Mouse (Mus musculus) left cerebral cortex, postnatal 10 days (tissue): ENCODE results near the gene Rack1. TPM values are rescaled to one million over a fixed set of nuclear protein-coding genes. Genes with fewer than 3 reads are reported as not detected.

ENCODE experiments used
- DNase-seq, 2 experiments: peaks; one replicate each; pipeline ENCODE4 v3.0.0; 2021 to 2022; ENCODE audit warnings: low spot score in 2 of 2, mixed read lengths in 1 of 2; ENCODE audit errors: extremely low spot score in 1 of 2
- intact Hi-C: fragments of 180-260 bp; cut with DNase I; formaldehyde crosslinking; loops from one replicate; pipeline ENCODE4 v1.15.1; 2025
- total RNA-seq, 2 experiments: library from RNA; stranded (reverse); gene quantifications; 2 replicates each; pipeline ENCODE4 v1.2.3; 2021

Gene Rack1
- total RNA-seq, 2 experiments from 2014 or later = 345 to 360 TPM

DNA sequence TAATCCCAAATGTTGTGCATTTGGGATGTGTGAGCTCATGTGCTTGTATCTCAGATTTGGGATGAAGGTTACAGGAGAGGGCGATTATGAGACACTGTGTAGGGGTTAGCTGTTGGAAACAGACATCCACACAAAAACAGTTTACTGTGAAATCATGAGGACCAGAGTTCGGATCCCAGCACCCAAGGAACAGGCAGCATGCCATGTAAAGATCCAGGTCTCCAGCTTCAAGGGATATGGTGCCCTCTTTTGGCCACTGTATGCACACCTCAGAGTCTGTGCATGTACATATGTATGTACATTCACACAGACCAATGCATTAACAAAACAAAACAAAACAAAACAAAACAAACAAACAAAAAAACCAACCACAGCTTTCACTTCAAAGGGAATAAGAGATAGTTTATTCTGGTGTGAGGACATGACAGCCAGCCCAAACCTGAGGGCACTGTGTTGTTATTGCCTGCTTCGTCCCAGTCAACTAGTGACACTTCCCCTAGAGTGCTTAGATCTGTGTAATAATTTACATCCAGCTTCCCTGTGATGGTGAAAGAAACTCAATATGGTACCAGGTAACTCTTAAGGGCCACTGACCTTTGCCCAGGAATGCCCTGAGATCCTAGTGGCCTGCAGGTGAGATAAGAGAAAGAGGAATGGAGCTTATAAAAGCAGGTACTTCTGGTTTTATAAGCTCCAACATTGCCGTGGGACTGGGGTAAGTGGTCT, 51.3 kb downstream of the Rack1 start:
- intact Hi-C loops = no loop called here
- no peak for DNase-seq

DNA sequence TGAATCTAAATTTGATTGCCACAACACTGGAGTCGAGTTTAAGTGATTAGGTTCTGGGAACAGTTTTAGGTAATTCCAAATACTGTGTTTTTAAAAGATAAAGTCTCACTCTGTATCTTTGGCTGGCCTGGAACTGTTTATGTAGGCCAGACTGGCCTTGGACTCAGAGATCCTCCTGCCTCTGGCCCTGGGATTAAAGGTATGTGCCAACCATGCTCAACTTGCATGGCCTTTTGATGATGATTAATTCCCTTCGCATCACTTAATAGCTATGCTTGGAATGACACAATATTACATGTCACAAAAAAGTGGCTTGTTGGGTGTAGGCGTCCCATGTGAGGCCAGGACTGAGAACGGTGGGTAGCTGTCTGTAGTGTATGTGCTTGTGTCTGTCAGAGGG, 52.1 kb downstream of the Rack1 start:
- intact Hi-C loops = no loop called here
- DNase-seq = no peak

DNA sequence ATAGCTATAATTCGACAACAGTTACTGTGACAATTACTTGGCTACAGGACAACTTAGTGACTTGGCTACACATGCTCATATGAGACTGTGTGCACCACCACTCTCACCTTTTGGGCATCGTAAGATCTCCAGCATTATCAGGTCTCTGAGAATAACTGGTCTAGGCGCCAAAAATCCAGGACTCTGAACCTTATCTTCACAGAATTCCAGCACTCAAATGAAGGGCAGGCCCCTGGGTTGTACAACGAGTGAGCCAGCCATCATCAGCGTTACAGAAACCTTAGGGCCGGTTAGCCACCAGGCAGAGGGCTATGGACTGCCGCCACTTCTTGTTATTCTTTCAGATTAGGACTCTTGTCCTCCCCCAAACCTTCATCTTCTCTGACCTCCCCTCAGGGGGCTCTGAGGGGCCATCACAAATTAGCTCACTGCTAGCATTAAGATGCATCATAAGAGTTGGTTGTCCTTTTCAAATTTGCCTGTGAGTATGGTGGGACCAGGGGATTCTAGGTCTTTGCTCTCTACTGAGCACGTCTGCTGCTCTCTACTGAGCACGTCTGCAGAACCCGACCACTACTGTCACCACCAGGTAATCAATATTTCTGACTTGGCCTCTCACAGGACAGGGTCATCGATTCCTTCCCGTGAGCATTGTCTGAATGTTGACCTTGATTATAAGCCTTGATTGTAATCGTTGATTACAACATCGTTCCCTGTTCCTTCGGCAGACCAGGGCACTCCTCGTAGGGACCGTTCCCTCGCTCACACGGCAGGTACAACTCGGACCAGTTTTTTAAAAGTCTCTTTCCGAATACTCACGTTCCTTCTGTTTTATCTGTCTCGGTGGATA, 52.7 kb downstream of the Rack1 start:
- intact Hi-C loops = no loop called here
- DNase-seq = no peak

DNA sequence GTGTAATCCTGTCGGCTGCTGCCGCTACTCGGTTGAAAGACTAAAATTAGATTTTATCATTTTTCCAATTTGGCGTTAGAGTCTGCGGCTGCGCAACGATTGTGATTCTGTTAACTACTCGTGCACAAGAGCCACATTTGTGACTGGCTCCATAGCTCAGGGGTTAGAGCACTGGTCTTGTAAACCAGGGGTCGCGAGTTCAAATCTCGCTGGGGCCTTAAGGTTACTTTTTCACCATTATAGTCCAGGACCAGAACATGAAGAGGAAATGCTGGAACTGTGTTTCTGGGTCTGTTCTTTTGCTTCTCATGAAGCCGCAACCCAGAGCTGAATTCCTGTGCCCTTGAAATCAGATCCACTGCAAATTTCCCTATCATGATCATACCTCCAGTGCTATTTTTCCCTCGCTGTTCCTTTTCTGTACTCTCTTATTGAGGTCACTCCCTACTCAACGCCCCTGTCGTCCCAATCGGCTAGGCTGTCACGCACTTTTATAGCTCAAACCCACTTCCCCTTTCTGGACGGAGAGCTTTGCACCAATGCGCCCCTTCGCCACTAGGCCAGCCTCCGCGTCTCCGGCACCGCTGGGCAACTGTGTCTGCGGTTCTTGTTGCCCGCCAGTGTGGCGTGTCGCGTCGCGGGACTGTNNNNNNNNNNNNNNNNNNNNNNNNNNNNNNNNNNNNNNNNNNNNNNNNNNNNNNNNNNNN, 53.5 kb downstream of the Rack1 start:
- intact Hi-C loops = no loop called here

More for the DNA sequence above, 53.5 kb downstream of the Rack1 start:
- DNase-seq = peak; percentile 80 to 88

Other genes with a start within 250 kb of the Rack1 start
- gene Trim41, start 17.0 kb downstream of the Rack1 start, total RNA-seq = 10 to 100 TPM; 44.0 to 48.2 TPM
- 1 to 10 TPM; 3.0 to 3.1 TPM for gene Trim7, start 25.8 kb downstream of the Rack1 start, total RNA-seq
- 1 to 10 TPM in 1 of 2 experiments, under 1 TPM in 1; 0.75 to 1.6 TPM for gene Gm12184, start 26.3 kb downstream of the Rack1 start, total RNA-seq
- 1 to 10 TPM; 2.8 to 3.6 TPM for gene Irgm1, start 71.4 kb downstream of the Rack1 start, total RNA-seq
- gene Gm5431, start 101.9 kb downstream of the Rack1 start, total RNA-seq = under 1 TPM; 0.28 to 0.43 TPM
- 1 to 10 TPM; 1.2 to 1.3 TPM for gene Psme2b, start 145.9 kb downstream of the Rack1 start, total RNA-seq
- gene Olfr56, start 178.6 kb downstream of the Rack1 start, total RNA-seq = not detected
- under 1 TPM; 0.77 to 0.90 TPM for gene 9930111J21Rik1, start 179.1 kb downstream of the Rack1 start, total RNA-seq
- gene Gm12185, start 191.9 kb downstream of the Rack1 start, total RNA-seq = not detected
- gene Tgtp1, start 193.8 kb downstream of the Rack1 start, total RNA-seq = under 1 TPM in 1 of 2 experiments, not detected in 1; 0.11 TPM